Mouse (Mus musculus) testis, adult 2 months (tissue): ENCODE results near the gene Ice1. TPM values are rescaled to one million over a fixed set of nuclear protein-coding genes. Genes with fewer than 3 reads are reported as not detected.

Experiments
- H3K27ac ChIP-seq: fragments of 200-500 bp; 2 replicates; pipeline ENCODE4 v1.5.1; 2012; ENCODE audit warnings: low read depth, low read length; ENCODE audit not compliant: control insufficient read depth, insufficient read depth
- H3K27me3 ChIP-seq: fragments of 200-500 bp; 2 replicates; pipeline ENCODE4 v1.6.1; 2012; ENCODE audit warnings: mild to moderate bottlenecking, low read length, moderate library complexity; ENCODE audit not compliant: control insufficient read depth, insufficient read depth
- H3K36me3 ChIP-seq: fragments of 200-500 bp; 2 replicates; pipeline ENCODE4 v1.6.1; 2012; ENCODE audit warnings: mild to moderate bottlenecking, low read length; ENCODE audit not compliant: control insufficient read depth, insufficient read depth
- H3K4me1 ChIP-seq: fragments of 200-500 bp; 2 replicates; pipeline ENCODE4 v1.6.1; 2012; ENCODE audit warnings: low read length; ENCODE audit not compliant: control insufficient read depth, insufficient read depth
- H3K4me3 ChIP-seq: fragments of 200-500 bp; 2 replicates; pipeline ENCODE4 v1.5.1; 2012; ENCODE audit warnings: low read depth, mild to moderate bottlenecking, low read length, moderate library complexity, mixed read lengths; ENCODE audit not compliant: control insufficient read depth
- CTCF ChIP-seq: fragments of 200-500 bp; IDR thresholded peaks from 2 replicates; pipeline ENCODE4 v1.5.1; 2012; ENCODE audit warnings: low read depth, mild to moderate bottlenecking, inconsistent platforms, low read length, moderate library complexity; ENCODE audit not compliant: control insufficient read depth, insufficient read depth, insufficient replicate concordance
- POLR2A ChIP-seq: fragments of 200-500 bp; IDR thresholded peaks from 2 replicates; pipeline ENCODE4 v1.6.1; 2012; ENCODE audit warnings: low read depth, mild to moderate bottlenecking, inconsistent platforms, low read length, moderate library complexity; ENCODE audit not compliant: control insufficient read depth
- polyA plus RNA-seq: library from polyadenylated mRNA; depleted of rRNA; stranded (reverse); fragments of >200 nt; gene quantifications from 2 replicates; pipeline ENCODE4 v1.2.3, GENCODE M21; 2012; rRNA removed

Ice1 gene
- polyA plus RNA-seq, 1 experiment = 22.2 TPM

- H3K27ac ChIP-seq = no peak overlapping the region
- no peaks in the 10 kb centered on the region for H3K4me1 ChIP-seq
- H3K27me3 ChIP-seq = no peaks in the 10 kb centered on the region
- no peak overlapping the region for H3K4me3 ChIP-seq
- no peak for TF ChIP-seq CTCF
- TF ChIP-seq POLR2A = no peak
- no peaks in the 10 kb centered on the region for H3K36me3 ChIP-seq
These were observed 119.8 kb downstream of the Ice1 start for GRCm38 (mm10) chr13:70517651-70518050.

- no peak overlapping the region for H3K27ac ChIP-seq
- TF ChIP-seq POLR2A = no peak
- no peak for TF ChIP-seq CTCF
These were observed 122.4 kb downstream of the Ice1 start for GRCm38 (mm10) chr13:70515004-70515403.

GRCm38 (mm10) chr13:70510199-70510598, 127.2 kb downstream of the Ice1 start:
- Histone ChIP-seq H3K4me1 (no peaks in the 10 kb centered on the region), H3K27me3 (no peaks in the 10 kb centered on the region), H3K27ac (no peak overlapping the region), H3K4me3 (no peak overlapping the region), H3K36me3 (no peaks in the 10 kb centered on the region)
- TF ChIP-seq POLR2A (no peak), CTCF (no peak)

More at GRCm38 (mm10) chr13:70515004-70515403, 122.4 kb downstream of the Ice1 start:
- no peak overlapping the region for H3K4me3 ChIP-seq
- H3K36me3 ChIP-seq = no peaks in the 10 kb centered on the region
- H3K4me1 ChIP-seq = no peaks in the 10 kb centered on the region
- no peaks in the 10 kb centered on the region for H3K27me3 ChIP-seq

GRCm38 (mm10) chr13:70509375-70510016, 127.9 kb downstream of the Ice1 start:
- no peak overlapping the region for H3K4me3 ChIP-seq

GRCm38 (mm10) chr13:70508708-70509374, 128.6 kb downstream of the Ice1 start:
- TF ChIP-seq CTCF (no peak), POLR2A (no peak)
- Histone ChIP-seq H3K36me3 (no peaks in the 10 kb centered on the region), H3K4me3 (no peak overlapping the region), H3K27me3 (no peaks in the 10 kb centered on the region), H3K27ac (no peak overlapping the region), H3K4me1 (no peaks in the 10 kb centered on the region)

More at GRCm38 (mm10) chr13:70509375-70510016, 127.9 kb downstream of the Ice1 start:
- Histone ChIP-seq H3K27ac (no peak overlapping the region), H3K4me1 (no peaks in the 10 kb centered on the region), H3K36me3 (no peaks in the 10 kb centered on the region), H3K27me3 (no peaks in the 10 kb centered on the region)
- TF ChIP-seq CTCF = no peak
- no peak for TF ChIP-seq POLR2A

Other genes starting within 250 kb of the Ice1 start
- gene Adamts16, start 204.2 kb upstream of the Ice1 start, polyA plus RNA-seq = 0.14 and 0.25 TPM in 2 replicates